Mouse (Mus musculus) lung, postnatal 0 days (tissue): ENCODE data around the gene Micall2. TPM values are rescaled to one million over a fixed set of nuclear protein-coding genes. Genes with fewer than 3 reads are reported as not detected.
"Not testable (repeated sequence)": the region's sequence is repeated elsewhere in the genome, so short reads cannot be mapped to it uniquely, and the experiment has no call there.

ENCODE experiments used
- ATAC-seq: fragments of 200-750 bp; cut with Nextera tagmentation; 2 replicates; pipeline ENCODE4 v1.8.0; 2017; ENCODE audit warnings: moderate library complexity
- DNase-seq: peaks from one replicate; pipeline ENCODE4 v3.0.0-alpha.2; 2016; ENCODE audit warnings: low spot score
- H3K27ac ChIP-seq: fragments of 300-500 bp; sonication (generic); 2 replicates; pipeline ENCODE4 v1.5.1; 2014; ENCODE audit warnings: antibody characterized with exemption, mild to moderate bottlenecking, low read length, mixed read lengths
- H3K27me3 ChIP-seq: fragments of 300-500 bp; sonication (generic); replicated peaks from 2 replicates; pipeline ENCODE4 v1.6.1; 2014; ENCODE audit warnings: low read length, mixed read lengths; ENCODE audit not compliant: insufficient read depth
- H3K36me3 ChIP-seq: fragments of 300-500 bp; sonication (generic); 2 replicates; pipeline ENCODE4 v1.6.1; 2014; ENCODE audit warnings: low read length, mixed read lengths; ENCODE audit not compliant: insufficient read depth
- H3K4me1 ChIP-seq: fragments of 300-500 bp; sonication (generic); 2 replicates; pipeline ENCODE4 v1.6.1; 2014; ENCODE audit warnings: antibody characterized with exemption, low read depth, low read length, mixed read lengths; ENCODE audit not compliant: insufficient read depth
- H3K4me2 ChIP-seq: fragments of 300-500 bp; sonication (generic); replicated peaks from 2 replicates; pipeline ENCODE4 v1.6.1; 2014; ENCODE audit warnings: low read depth, mild to moderate bottlenecking, low read length, moderate library complexity, mixed read lengths
- H3K4me3 ChIP-seq: fragments of 300-500 bp; sonication (generic); 2 replicates; pipeline ENCODE4 v1.5.1; 2014; ENCODE audit warnings: low read depth, low read length
- H3K9ac ChIP-seq: fragments of 300-500 bp; sonication (generic); replicated peaks from 2 replicates; pipeline ENCODE4 v1.6.1; 2014; ENCODE audit warnings: low read depth, mild to moderate bottlenecking
- H3K9me3 ChIP-seq: fragments of 300-500 bp; sonication (generic); 2 replicates; pipeline ENCODE4 v1.6.1; 2016; ENCODE audit warnings: low read length, mixed read lengths
- CTCF ChIP-seq: IDR thresholded peaks from 2 replicates; pipeline ENCODE4 v1.5.1; 2016; ENCODE audit warnings: antibody characterized with exemption, mild to moderate bottlenecking
- EP300 ChIP-seq: IDR thresholded peaks from 2 replicates; pipeline ENCODE4 v1.6.1; 2016; ENCODE audit warnings: antibody characterized with exemption, mild to moderate bottlenecking, control low read depth
- WGBS: fragments of 180-500 bp; shearing (Covaris S2); extraction: QIAGEN DNeasy Blood & Tissue Kit; methylation state at CpG from one replicate; pipeline ENCODE4 v1.1.7; 2014; 5-methylcytosine and 5-hydroxymethylcytosine counted together
- polyA plus RNA-seq: library from polyadenylated mRNA; unstranded; fragments of >200 nt; fragmentation: Nextera tagmentation; extraction: Ambion mirVana; gene quantifications from 2 replicates; pipeline ENCODE4 v1.2.1, GENCODE M21; 2015

The Micall2 gene
- polyA plus RNA-seq, 1 experiment from 2014 or later, result 2.7 TPM

DNA sequence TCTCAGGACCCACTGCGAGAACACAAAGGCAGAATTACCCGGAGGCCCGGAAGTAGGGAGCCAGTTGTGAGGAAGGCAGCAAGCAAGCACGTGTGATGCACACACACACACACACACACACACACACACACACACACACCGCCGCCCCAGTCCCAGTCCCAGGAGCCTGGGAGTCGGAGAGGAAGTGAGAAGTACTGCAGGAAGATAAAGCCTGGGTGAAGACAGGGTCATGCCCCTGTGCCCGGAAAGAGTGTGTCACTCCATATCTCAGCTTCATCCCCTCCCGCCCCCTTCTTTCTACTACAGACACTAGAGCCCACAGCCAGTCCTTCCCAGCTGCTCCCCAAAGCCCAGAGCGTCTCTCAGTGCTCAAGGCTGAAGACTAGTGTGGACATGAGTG is 33.9 kb downstream of the Micall2 start:
- Histone ChIP-seq H3K36me3 (no peaks in the 10 kb centered on the region), H3K9me3 (no peaks in the 10 kb centered on the region), H3K4me1 (no peaks in the 10 kb centered on the region), H3K4me3 (no peak overlapping the region), H3K27ac (no peak overlapping the region), H3K9ac (no peak overlapping the region), H3K27me3 (no peaks in the 10 kb centered on the region), H3K4me2 (no peak overlapping the region)
- TF ChIP-seq EP300 (no peak), CTCF (no peak)
- no peak for DNase-seq
- 24% methylated on average over 8 of the region's 10 CpGs for WGBS
- ATAC-seq, result peak; percentile 49

DNA sequence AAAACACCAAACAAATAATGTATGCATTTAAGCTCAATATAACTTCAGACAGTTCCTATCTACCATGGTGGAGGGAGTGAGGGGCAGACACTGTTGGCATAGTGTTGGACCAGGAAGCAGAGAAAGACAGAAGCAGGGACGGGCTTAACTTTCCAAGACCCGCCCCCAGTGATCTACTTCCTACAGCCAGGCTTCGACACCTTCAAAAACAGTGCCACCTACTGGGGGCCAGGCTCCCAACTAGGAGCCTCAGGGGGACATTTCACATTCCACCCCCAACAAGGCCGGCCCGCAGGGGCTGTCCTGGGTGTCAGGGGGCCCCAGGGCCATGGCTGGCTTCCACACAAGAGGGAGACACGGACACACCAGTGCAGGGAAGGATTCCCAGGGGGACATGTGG is 39.2 kb downstream of the Micall2 start:
- Histone ChIP-seq H3K27ac (no peak overlapping the region), H3K36me3 (no peaks in the 10 kb centered on the region), H3K4me1 (no peaks in the 10 kb centered on the region), H3K9ac (no peak overlapping the region), H3K4me2 (no peak overlapping the region), H3K27me3 (no peaks in the 10 kb centered on the region), H3K4me3 (no peak overlapping the region), H3K9me3 (no peaks in the 10 kb centered on the region)
- 90% methylated on average over 6 of the region's 6 CpGs for WGBS
- ATAC-seq (no peak), DNase-seq (no peak)
- no peak for TF ChIP-seq CTCF
- no peak for TF ChIP-seq EP300

DNA sequence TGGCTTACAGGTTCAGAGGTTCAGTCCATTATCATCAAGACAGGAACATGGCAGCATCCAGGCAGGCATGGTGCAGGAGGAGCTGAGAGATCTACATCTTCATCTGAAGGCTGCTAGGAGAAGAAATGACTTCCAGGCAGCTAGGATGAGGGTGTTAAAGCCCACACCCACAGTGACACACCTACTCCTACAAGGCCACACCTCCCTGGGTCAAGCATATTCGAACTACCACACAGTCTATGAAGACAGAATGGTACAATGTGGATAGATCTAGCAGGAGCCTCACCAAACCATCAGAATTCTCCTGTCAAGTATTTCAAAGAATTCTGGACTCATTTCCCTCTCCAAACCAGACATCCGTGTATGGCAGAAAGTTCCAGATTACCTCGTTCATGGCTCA is 40.3 kb downstream of the Micall2 start:
- not testable (repeated sequence) for H3K4me1 ChIP-seq, H3K27me3 ChIP-seq, H3K4me3 ChIP-seq, H3K36me3 ChIP-seq, H3K9me3 ChIP-seq, H3K4me2 ChIP-seq, DNase-seq, H3K9ac ChIP-seq, H3K27ac ChIP-seq, ATAC-seq
- 54% methylated on average over 3 of the region's 3 CpGs for WGBS

DNA sequence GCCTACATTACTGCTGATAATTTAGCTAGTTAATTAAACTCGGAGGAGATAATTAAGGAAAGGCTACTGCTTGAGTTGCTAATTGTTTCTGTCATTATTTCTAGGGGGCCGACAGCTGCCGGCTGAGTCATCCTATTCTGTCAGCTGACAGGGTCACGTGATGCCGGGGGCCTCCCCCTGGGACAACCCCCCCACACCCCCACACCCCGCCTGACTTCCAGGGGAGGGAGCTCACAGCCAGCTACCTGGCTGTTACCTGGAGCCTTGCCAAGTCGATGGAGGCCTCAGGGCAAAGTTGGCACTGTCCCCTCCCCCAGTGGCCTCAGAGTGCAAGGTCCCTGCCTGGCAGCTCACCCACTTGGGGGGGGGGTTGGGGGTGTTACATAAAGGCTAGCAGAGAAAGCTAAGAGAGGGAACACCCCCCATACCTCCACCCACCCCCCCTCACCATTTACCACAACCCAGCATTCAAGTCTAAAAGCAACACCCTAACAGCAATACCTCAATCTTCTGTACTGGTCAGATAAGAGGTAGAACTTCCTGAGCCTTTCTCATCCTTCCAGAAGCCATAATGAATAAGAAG is 41.1 kb downstream of the Micall2 start:
- peak; percentile 43 for DNase-seq
- Histone ChIP-seq H3K36me3 (no peaks in the 10 kb centered on the region), H3K27ac (no peak overlapping the region), H3K4me2 (no peak overlapping the region; the same call in 1 of the 2 replicates), H3K4me1 (no peaks in the 10 kb centered on the region), H3K4me3 (no peak overlapping the region), H3K9me3 (no peaks in the 10 kb centered on the region), H3K27me3 (no peaks in the 10 kb centered on the region), H3K9ac (no peak overlapping the region)
- no peak for TF ChIP-seq CTCF
- TF ChIP-seq EP300, result no peak
- 28% methylated on average over 7 of the region's 7 CpGs for WGBS
- ATAC-seq, result no peak

DNA sequence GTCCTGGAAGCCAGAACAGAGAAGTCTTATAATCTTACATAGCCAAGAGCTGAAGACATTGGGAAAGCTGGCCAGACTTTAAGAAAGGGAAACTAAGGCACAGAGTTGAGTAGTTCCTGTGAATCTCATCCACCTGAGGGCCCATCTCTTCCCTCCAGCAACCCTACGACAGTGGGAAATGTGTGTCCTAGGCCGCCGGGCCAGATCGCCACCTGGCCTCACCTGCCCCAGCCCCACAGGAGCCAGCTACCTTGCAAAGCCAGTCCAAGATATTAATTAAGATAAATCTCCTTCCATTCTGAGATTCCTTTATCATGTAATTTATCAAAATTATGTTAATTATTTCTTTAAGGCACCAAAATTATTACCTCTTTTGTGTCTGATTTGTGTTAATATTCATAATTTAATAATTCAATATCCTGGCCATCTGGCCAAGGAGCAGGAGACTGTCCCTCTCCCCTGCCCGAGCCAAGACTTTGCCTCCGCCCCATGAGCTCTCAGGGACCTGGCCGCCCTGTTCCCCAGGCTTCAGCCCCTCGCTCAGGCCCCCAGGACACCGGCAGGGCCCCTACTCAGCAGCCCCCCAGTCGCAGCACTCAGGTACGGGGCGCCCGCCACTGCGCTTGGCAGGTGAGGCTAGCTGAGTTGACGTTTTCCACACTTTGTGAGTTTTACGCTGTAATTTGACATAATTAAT is 41.7 kb downstream of the Micall2 start:
- no peaks in the 10 kb centered on the region for H3K9me3 ChIP-seq
- no peak overlapping the region; the same call in 1 of the 2 replicates for H3K4me2 ChIP-seq
- TF ChIP-seq CTCF (no peak), EP300 (no peak)
- no peaks in the 10 kb centered on the region for H3K4me1 ChIP-seq
- no peak overlapping the region for H3K9ac ChIP-seq
- no peak for DNase-seq
- H3K4me3 ChIP-seq, result no peak overlapping the region
- no peaks in the 10 kb centered on the region for H3K27me3 ChIP-seq
- H3K27ac ChIP-seq, result no peak overlapping the region
- ATAC-seq, result no peak
- WGBS, result 58% methylated on average over 16 of the region's 16 CpGs
- no peaks in the 10 kb centered on the region for H3K36me3 ChIP-seq

DNA sequence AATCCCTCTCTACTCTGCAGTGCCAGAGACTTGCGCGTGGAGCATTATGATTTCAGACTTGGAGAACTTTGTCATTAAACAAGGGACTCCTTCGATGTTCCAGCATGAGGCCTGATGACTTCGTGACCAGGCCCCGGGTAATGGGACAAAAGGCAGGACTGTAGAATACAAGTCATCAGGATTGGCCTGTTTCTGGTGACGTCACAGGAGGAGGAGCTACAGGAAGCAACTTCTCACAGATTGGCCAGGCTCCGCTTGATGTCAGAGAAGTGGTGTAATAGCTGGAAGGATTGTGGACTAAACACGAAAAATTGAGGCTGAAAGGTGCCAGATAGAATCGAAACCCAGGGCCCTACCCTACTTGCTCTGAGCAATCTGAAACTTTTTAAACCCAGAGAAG is 45.3 kb downstream of the Micall2 start:
- ATAC-seq (no peak), DNase-seq (no peak)
- Histone ChIP-seq H3K4me3 (no peak overlapping the region), H3K36me3 (no peaks in the 10 kb centered on the region), H3K27me3 (no peaks in the 10 kb centered on the region), H3K27ac (no peak overlapping the region), H3K4me2 (no peak overlapping the region), H3K9ac (no peak overlapping the region), H3K4me1 (no peaks in the 10 kb centered on the region), H3K9me3 (no peaks in the 10 kb centered on the region)
- TF ChIP-seq CTCF (no peak), EP300 (no peak)
- 71% methylated on average over 9 of the region's 9 CpGs for WGBS
